Mouse (Mus musculus): ENCODE data around the gene Faah.

DNA sequence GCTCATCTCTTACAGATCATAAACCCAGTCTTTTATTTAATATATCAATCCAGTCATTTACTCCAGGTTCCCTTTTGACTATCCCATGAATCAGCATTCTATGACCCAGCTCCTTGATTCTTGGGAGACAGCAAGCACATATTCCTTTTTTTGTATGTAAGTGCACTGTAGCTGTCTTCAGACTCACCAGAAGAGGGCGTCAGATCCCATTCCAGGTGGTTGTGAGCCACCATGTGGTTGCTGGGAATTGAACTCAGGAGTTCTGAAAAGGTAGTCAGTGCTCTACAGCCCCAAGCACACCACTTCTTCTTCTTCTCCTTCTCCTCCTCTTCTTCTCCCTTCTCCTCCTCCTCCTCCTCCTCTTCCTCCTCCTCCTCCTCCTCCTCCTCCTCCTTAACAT lies 39.8 kb upstream of the Faah start:
- TF ChIP-seq POLR2A (IDR thresholded peaks at IDR 0.05; ENCODE audit: borderline replicate concordance, extremely low read depth, insufficient read depth, insufficient read length, poor library complexity, severe bottlenecking) (no peak), CTCF (IDR thresholded peaks at IDR 0.05; ENCODE audit: borderline replicate concordance, extremely low read depth, insufficient read depth, insufficient read length) (no peak)
